Comparison of ENCODE assay signal across 17 mouse cellular contexts in the genomic region with DNA sequence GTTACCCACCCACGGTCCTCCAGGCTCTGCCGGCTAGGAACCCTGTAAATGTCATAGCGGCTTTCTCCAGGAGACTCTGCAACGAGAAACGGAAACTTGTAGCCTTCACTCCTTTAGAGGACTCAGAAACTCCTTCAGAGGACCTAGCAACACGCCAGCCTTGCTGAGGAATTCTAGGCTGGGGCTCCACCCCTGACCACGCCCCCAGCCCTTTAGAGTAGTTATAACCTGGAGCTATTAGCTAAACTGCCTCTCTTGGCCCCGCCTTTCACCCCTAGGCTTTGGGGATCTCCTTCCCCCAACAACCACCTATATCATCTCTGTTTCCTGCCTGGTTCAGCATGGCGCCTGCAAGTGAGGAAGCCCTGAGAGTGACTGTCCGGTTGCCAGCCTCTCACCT. TPM values are rescaled to one million over a fixed set of nuclear protein-coding genes. Genes with fewer than 3 reads are reported as not detected.
DNase-seq lines count a peak whose midpoint lies in the region; ATAC-seq lines count a peak whose summit lies in the region.
"Had no signal": no experiment of that assay in that cellular context is flagged by ENCODE, and none has a peak within 500 bp of the region (broad histone marks: within the 10 kb centered on the region; RNA-seq: fewer than 3 reads in every experiment).

No protein-coding gene starts in this region.

- H3K36me3 ChIP-seq in heart, embryonic 12.5 days, result no peaks in the 10 kb centered on the region
- H3K36me3 ChIP-seq in midbrain, embryonic 10.5 days, result peaks cover 5% of the 10 kb centered on the region; the same call in 1 of the 2 replicates
- no peaks in the 10 kb centered on the region for H3K36me3 ChIP-seq in midbrain, embryonic 16.5 days (ENCODE audit: control insufficient read depth, insufficient read depth, low read length)
- peaks cover 16% of the 10 kb centered on the region; the same call in 1 of the 2 replicates for H3K36me3 ChIP-seq in intestine, embryonic 16.5 days (ENCODE audit: control insufficient read depth, insufficient read depth, low read length)
- no peaks in the 10 kb centered on the region for H3K36me3 ChIP-seq in stomach, embryonic 16.5 days (ENCODE audit: control insufficient read depth, insufficient read depth, low read length)
- peaks cover 5% of the 10 kb centered on the region; the same call in 1 of the 2 replicates for H3K36me3 ChIP-seq in hindbrain, embryonic 13.5 days
- H3K36me3 ChIP-seq: liver, embryonic 13.5 days had no signal

- H3K27me3 ChIP-seq in heart, embryonic 12.5 days (replicated peaks), result peaks cover 70% of the 10 kb centered on the region
- peaks cover 50% of the 10 kb centered on the region for H3K27me3 ChIP-seq in midbrain, embryonic 10.5 days (ENCODE audit: low read depth, poor library complexity, severe bottlenecking)
- peaks cover 3% of the 10 kb centered on the region; the same call in 1 of the 2 replicates for H3K27me3 ChIP-seq in midbrain, embryonic 16.5 days (ENCODE audit: control insufficient read depth, insufficient read depth, low read depth, low read length)
- H3K27me3 ChIP-seq in intestine, embryonic 16.5 days (replicated peaks; ENCODE audit: control insufficient read depth, insufficient read depth, low read length), result peaks cover 5% of the 10 kb centered on the region; the same call in 1 of the 2 replicates
- peaks cover 4% of the 10 kb centered on the region for H3K27me3 ChIP-seq in stomach, embryonic 16.5 days (ENCODE audit: control insufficient read depth, insufficient read depth, low read length)
- H3K27me3 ChIP-seq in hindbrain, embryonic 13.5 days, result peaks cover 51% of the 10 kb centered on the region
- H3K27me3 ChIP-seq: Patski had no signal

- no peak overlapping the region for H3K9ac ChIP-seq in heart, embryonic 12.5 days
- H3K9ac ChIP-seq in midbrain, embryonic 16.5 days (ENCODE audit: low read depth, low read length), result no peak overlapping the region
- H3K9ac ChIP-seq in intestine, embryonic 16.5 days (ENCODE audit: low read depth, low read length), result peak overlapping the region; percentile 44; the same call in 1 of the 2 replicates
- H3K9ac ChIP-seq in stomach, embryonic 16.5 days (ENCODE audit: low read length), result no peak overlapping the region
- no peak overlapping the region for H3K9ac ChIP-seq in hindbrain, embryonic 13.5 days
- H3K9ac ChIP-seq: forebrain, embryonic 12.5 days; liver, embryonic 13.5 days had no signal

- no peak for DNase-seq in heart, adult 9 months (ENCODE audit: low spot score in 2 of 2)
- no peak for DNase-seq in midbrain, embryonic 10.5 days (ENCODE audit: low spot score)
- no peak for DNase-seq in left cerebral cortex, postnatal 4 days
- DNase-seq: adrenal gland, postnatal 10 days; B cell, adult 2 months; gastrocnemius, postnatal 14 days; heart, postnatal 10 days; kidney, postnatal 25 days; liver, embryonic 13.5 days had no signal

- intact Hi-C loops in left cerebral cortex, postnatal 4 days (cut with DNase I), result no loop called here

- ATAC-seq in heart, embryonic 12.5 days (ENCODE audit: insufficient number of reproducible peaks, low FRiP score), result no peak
- ATAC-seq in midbrain, embryonic 16.5 days, result no peak
- no peak for ATAC-seq in intestine, embryonic 16.5 days
- ATAC-seq in stomach, embryonic 16.5 days (ENCODE audit: insufficient read depth, low FRiP score), result no peak
- ATAC-seq in hindbrain, embryonic 13.5 days (ENCODE audit: low FRiP score), result no peak
- ATAC-seq: Patski had no signal

- no peak overlapping the region for H3K4me3 ChIP-seq in heart, embryonic 12.5 days
- peak overlapping the region; percentile 1; the same call in 1 of the 2 replicates for H3K4me3 ChIP-seq in midbrain, embryonic 10.5 days
- H3K4me3 ChIP-seq in midbrain, embryonic 16.5 days (ENCODE audit: low read depth, low read length), result no peak overlapping the region
- no peak overlapping the region for H3K4me3 ChIP-seq in intestine, embryonic 16.5 days (ENCODE audit: low read length)
- H3K4me3 ChIP-seq in stomach, embryonic 16.5 days (replicated peaks; ENCODE audit: low read length), result no peak overlapping the region
- H3K4me3 ChIP-seq in hindbrain, embryonic 13.5 days, result no peak overlapping the region
- H3K4me3 ChIP-seq: forebrain, embryonic 12.5 days; liver, embryonic 13.5 days had no signal

- WGBS in heart, embryonic 12.5 days, result 26% methylated on average over 10 of the region's 10 CpGs
- WGBS in midbrain, embryonic 10.5 days, result 49% methylated on average over 10 of the region's 10 CpGs
- 47% methylated on average over 10 of the region's 10 CpGs for WGBS in midbrain, embryonic 16.5 days
- 42% methylated on average over 10 of the region's 10 CpGs for WGBS in intestine, embryonic 16.5 days
- WGBS in stomach, embryonic 16.5 days, result 32% methylated on average over 10 of the region's 10 CpGs
- 47% methylated on average over 10 of the region's 10 CpGs for WGBS in hindbrain, embryonic 13.5 days

- H3K4me1 ChIP-seq in heart, embryonic 12.5 days (replicated peaks), result peaks cover 8% of the 10 kb centered on the region
- peaks cover 19% of the 10 kb centered on the region for H3K4me1 ChIP-seq in midbrain, embryonic 10.5 days
- H3K4me1 ChIP-seq in midbrain, embryonic 16.5 days (ENCODE audit: control insufficient read depth, insufficient read depth, low read length), result no peaks in the 10 kb centered on the region
- H3K4me1 ChIP-seq in intestine, embryonic 16.5 days (ENCODE audit: control insufficient read depth, insufficient read depth, low read length), result peaks cover 6% of the 10 kb centered on the region
- 0 out of 2 replicates have a peak, but pooled peaks cover 5% of the 10 kb centered on the region for H3K4me1 ChIP-seq in stomach, embryonic 16.5 days (ENCODE audit: control insufficient read depth, insufficient read depth, low read length)
- 0 out of 2 replicates have a peak, but pooled peaks cover under 1% of the 10 kb centered on the region for H3K4me1 ChIP-seq in hindbrain, embryonic 13.5 days (replicated peaks)

- H3K4me2 ChIP-seq in heart, embryonic 12.5 days, result 0 out of 2 replicates have a peak overlapping the region, but pooled peaks have one; percentile 9
- no peak overlapping the region for H3K4me2 ChIP-seq in midbrain, embryonic 16.5 days (ENCODE audit: low read length)
- no peak overlapping the region for H3K4me2 ChIP-seq in intestine, embryonic 16.5 days (ENCODE audit: low read depth, low read length)
- 0 out of 2 replicates have a peak overlapping the region, but pooled peaks have one; percentile 9 for H3K4me2 ChIP-seq in stomach, embryonic 16.5 days (ENCODE audit: low read depth, low read length)
- no peak overlapping the region for H3K4me2 ChIP-seq in hindbrain, embryonic 13.5 days
- H3K4me2 ChIP-seq: forebrain, embryonic 12.5 days; liver, embryonic 13.5 days; midbrain, embryonic 11.5 days had no signal

- no peaks in the 10 kb centered on the region for H3K9me3 ChIP-seq in heart, embryonic 12.5 days (replicated peaks)
- no peaks in the 10 kb centered on the region for H3K9me3 ChIP-seq in midbrain, embryonic 10.5 days (replicated peaks)
- H3K9me3 ChIP-seq in midbrain, embryonic 16.5 days (replicated peaks; ENCODE audit: control insufficient read depth, low read length, poor library complexity, severe bottlenecking), result no peaks in the 10 kb centered on the region
- H3K9me3 ChIP-seq in intestine, embryonic 16.5 days (ENCODE audit: control insufficient read depth, low read length), result no peaks in the 10 kb centered on the region
- no peaks in the 10 kb centered on the region for H3K9me3 ChIP-seq in stomach, embryonic 16.5 days (replicated peaks; ENCODE audit: control insufficient read depth, low read length)
- no peaks in the 10 kb centered on the region for H3K9me3 ChIP-seq in hindbrain, embryonic 13.5 days
- H3K9me3 ChIP-seq: liver, embryonic 13.5 days had no signal

- no peak overlapping the region for H3K27ac ChIP-seq in heart, embryonic 12.5 days (ENCODE audit: poor library complexity, severe bottlenecking)
- H3K27ac ChIP-seq in midbrain, embryonic 10.5 days (replicated peaks), result no peak overlapping the region; the same call in 1 of the 2 replicates
- no peak overlapping the region for H3K27ac ChIP-seq in midbrain, embryonic 16.5 days (ENCODE audit: low read length)
- no peak overlapping the region for H3K27ac ChIP-seq in intestine, embryonic 16.5 days (ENCODE audit: low read length)
- H3K27ac ChIP-seq in stomach, embryonic 16.5 days (ENCODE audit: low read length), result no peak overlapping the region
- no peak overlapping the region for H3K27ac ChIP-seq in hindbrain, embryonic 13.5 days
- H3K27ac ChIP-seq: forebrain, embryonic 12.5 days; liver, embryonic 13.5 days had no signal

RNA-seq across cellular contexts. Expression of a gene that starts 11.9 kb away (rescaled TPM):
- 1.7 and 2.3 TPM in 2 replicates for polyA plus RNA-seq in heart, embryonic 12.5 days (2016; fragmentation: Nextera tagmentation; extraction: Ambion mirVana)
- polyA plus RNA-seq in midbrain, embryonic 10.5 days (2016; fragmentation: Nextera tagmentation; extraction: Ambion mirVana), result 6.5 and 6.9 TPM in 2 replicates
- polyA plus RNA-seq in midbrain, embryonic 16.5 days (2015; fragmentation: Nextera tagmentation; extraction: Ambion mirVana), result 9.2 and 10.1 TPM in 2 replicates
- polyA plus RNA-seq in intestine, embryonic 16.5 days (2015; fragmentation: Nextera tagmentation; extraction: Ambion mirVana), result 53.2 and 56.6 TPM in 2 replicates
- 29.1 and 35.7 TPM in 2 replicates for polyA plus RNA-seq in stomach, embryonic 16.5 days (2015; fragmentation: Nextera tagmentation; extraction: Ambion mirVana)
- total RNA-seq in left cerebral cortex, postnatal 4 days (2021), result 1 to 10 TPM; 5.4 to 6.1 TPM
- polyA plus RNA-seq in hindbrain, embryonic 13.5 days (2015; fragmentation: Nextera tagmentation; extraction: Ambion mirVana), result 4.5 and 5.2 TPM in 2 replicates
- total RNA-seq: gastrocnemius, postnatal 14 days had no signal

RNA-seq across cellular contexts. Expression of a gene that starts 12.7 kb away (rescaled TPM):
- polyA plus RNA-seq in heart, embryonic 12.5 days (2016; fragmentation: Nextera tagmentation; extraction: Ambion mirVana), result 43.3 and 46.1 TPM in 2 replicates
- polyA plus RNA-seq in midbrain, embryonic 10.5 days (2016; fragmentation: Nextera tagmentation; extraction: Ambion mirVana), result 50.5 and 55.5 TPM in 2 replicates
- polyA plus RNA-seq in midbrain, embryonic 16.5 days (2015; fragmentation: Nextera tagmentation; extraction: Ambion mirVana), result 28.8 and 33.8 TPM in 2 replicates
- polyA plus RNA-seq in intestine, embryonic 16.5 days (2015; fragmentation: Nextera tagmentation; extraction: Ambion mirVana), result 72.2 and 83.1 TPM in 2 replicates
- 61.6 and 66.9 TPM in 2 replicates for polyA plus RNA-seq in stomach, embryonic 16.5 days (2015; fragmentation: Nextera tagmentation; extraction: Ambion mirVana)
- 10 to 100 TPM; 22.6 to 28.2 TPM for total RNA-seq in left cerebral cortex, postnatal 4 days (2021)
- polyA plus RNA-seq in hindbrain, embryonic 13.5 days (2015; fragmentation: Nextera tagmentation; extraction: Ambion mirVana), result 29.7 and 30.6 TPM in 2 replicates

RNA-seq across cellular contexts. Expression of a gene that starts 12.8 kb away (rescaled TPM):
- polyA plus RNA-seq in heart, embryonic 12.5 days (2016; fragmentation: Nextera tagmentation; extraction: Ambion mirVana), result 243 and 253 TPM in 2 replicates
- polyA plus RNA-seq in midbrain, embryonic 10.5 days (2016; fragmentation: Nextera tagmentation; extraction: Ambion mirVana), result 229 and 258 TPM in 2 replicates
- polyA plus RNA-seq in midbrain, embryonic 16.5 days (2015; fragmentation: Nextera tagmentation; extraction: Ambion mirVana), result 128 and 130 TPM in 2 replicates
- 240 and 249 TPM in 2 replicates for polyA plus RNA-seq in intestine, embryonic 16.5 days (2015; fragmentation: Nextera tagmentation; extraction: Ambion mirVana)
- 197 and 220 TPM in 2 replicates for polyA plus RNA-seq in stomach, embryonic 16.5 days (2015; fragmentation: Nextera tagmentation; extraction: Ambion mirVana)
- 10 to 100 TPM; 41.9 to 50.6 TPM for total RNA-seq in left cerebral cortex, postnatal 4 days (2021)
- polyA plus RNA-seq in hindbrain, embryonic 13.5 days (2015; fragmentation: Nextera tagmentation; extraction: Ambion mirVana), result 134 and 144 TPM in 2 replicates

RNA-seq across cellular contexts. Expression of a gene that starts 13.3 kb away (rescaled TPM):
- polyA plus RNA-seq in heart, embryonic 12.5 days (2016; fragmentation: Nextera tagmentation; extraction: Ambion mirVana), result 41.1 and 43.4 TPM in 2 replicates
- 55.0 and 60.8 TPM in 2 replicates for polyA plus RNA-seq in midbrain, embryonic 10.5 days (2016; fragmentation: Nextera tagmentation; extraction: Ambion mirVana)
- polyA plus RNA-seq in midbrain, embryonic 16.5 days (2015; fragmentation: Nextera tagmentation; extraction: Ambion mirVana), result 135 and 147 TPM in 2 replicates
- 35.4 and 40.5 TPM in 2 replicates for polyA plus RNA-seq in intestine, embryonic 16.5 days (2015; fragmentation: Nextera tagmentation; extraction: Ambion mirVana)
- 40.8 and 41.8 TPM in 2 replicates for polyA plus RNA-seq in stomach, embryonic 16.5 days (2015; fragmentation: Nextera tagmentation; extraction: Ambion mirVana)
- total RNA-seq in left cerebral cortex, postnatal 4 days (2021), result 100 to 1,000 TPM; 295 to 304 TPM
- polyA plus RNA-seq in hindbrain, embryonic 13.5 days (2015; fragmentation: Nextera tagmentation; extraction: Ambion mirVana), result 97.2 and 102 TPM in 2 replicates

RNA-seq across cellular contexts. Expression of a gene that starts 26.8 kb away (rescaled TPM):
- polyA plus RNA-seq in heart, embryonic 12.5 days (2016; fragmentation: Nextera tagmentation; extraction: Ambion mirVana), result 2.0 and 2.2 TPM in 2 replicates
- 3.7 and 4.2 TPM in 2 replicates for polyA plus RNA-seq in midbrain, embryonic 10.5 days (2016; fragmentation: Nextera tagmentation; extraction: Ambion mirVana)
- polyA plus RNA-seq in midbrain, embryonic 16.5 days (2015; fragmentation: Nextera tagmentation; extraction: Ambion mirVana), result 43.3 and 67.9 TPM in 2 replicates
- 2.0 and 2.3 TPM in 2 replicates for polyA plus RNA-seq in intestine, embryonic 16.5 days (2015; fragmentation: Nextera tagmentation; extraction: Ambion mirVana)
- polyA plus RNA-seq in stomach, embryonic 16.5 days (2015; fragmentation: Nextera tagmentation; extraction: Ambion mirVana), result 3.6 and 4.2 TPM in 2 replicates
- 100 to 1,000 TPM; 132 to 140 TPM for total RNA-seq in left cerebral cortex, postnatal 4 days (2021)
- 16.4 and 16.9 TPM in 2 replicates for polyA plus RNA-seq in hindbrain, embryonic 13.5 days (2015; fragmentation: Nextera tagmentation; extraction: Ambion mirVana)

Comparison
In these comparisons a context has a peak if more than half of its experiments do, and no peak if none do; other contexts are left out.
1. H3K4me2 ChIP-seq: peak in heart, embryonic 12.5 days (single experiment) and stomach, embryonic 16.5 days (single experiment); none in midbrain, embryonic 16.5 days (single experiment), intestine, embryonic 16.5 days (single experiment) and hindbrain, embryonic 13.5 days (single experiment).